Mouse (Mus musculus) mature B cell (primary cell): ENCODE results near the gene Btn2a2.

ENCODE experiments used
- in situ Hi-C: fragments of 300-500 bp; cut with MboI; formaldehyde crosslinking; loops from 2 replicates; pipeline ENCODE4 v1.14.3; 2019

Gene Btn2a2

GRCm38 (mm10) chr13:23449235-23450095, 39.2 kb downstream of the Btn2a2 start:
- in situ Hi-C loops: no loop called here

GRCm38 (mm10) chr13:23448758-23449157, 39.9 kb downstream of the Btn2a2 start:
- in situ Hi-C loops: no loop called here

GRCm38 (mm10) chr13:23446498-23446952, 42.1 kb downstream of the Btn2a2 start:
- in situ Hi-C loops: no loop called here

- in situ Hi-C loops: no loop called here
These were observed 42.9 kb downstream of the Btn2a2 start for GRCm38 (mm10) chr13:23445561-23446320.

GRCm38 (mm10) chr13:23445156-23445555, 43.5 kb downstream of the Btn2a2 start:
- in situ Hi-C loops: no loop called here

GRCm38 (mm10) chr13:23444451-23444850, 44.2 kb downstream of the Btn2a2 start:
- in situ Hi-C loops: no loop called here

- in situ Hi-C loops: loop anchor here (10.0 kb wide), 4 partner anchors 245 to 1725 kb away; partner anchors contain the start of genes Hist1h2ab, Hist1h2ac, Hist1h2ai and Hist1h2bc
These were observed 48.8 kb downstream of the Btn2a2 start for GRCm38 (mm10) chr13:23439901-23440300.

- in situ Hi-C loops: loop anchor here (10.0 kb wide), 4 partner anchors 246 to 1724 kb away; partner anchors contain the start of genes Hist1h2ab, Hist1h2ac, Hist1h2ai and Hist1h2bc
These were observed 50.1 kb downstream of the Btn2a2 start for GRCm38 (mm10) chr13:23438521-23438920.

- in situ Hi-C loops: loop anchor here (10.0 kb wide), 4 partner anchors 247 to 1723 kb away; partner anchors contain the start of genes Hist1h2ab, Hist1h2ac, Hist1h2ai and Hist1h2bc
These were observed 50.7 kb downstream of the Btn2a2 start for GRCm38 (mm10) chr13:23437908-23438307.

GRCm38 (mm10) chr13:23436861-23437822, 51.5 kb downstream of the Btn2a2 start:
- in situ Hi-C loops: loop anchor here (10.0 kb wide), 4 partner anchors 248 to 1722 kb away; partner anchors contain the start of genes Hist1h2ab, Hist1h2ac, Hist1h2ai and Hist1h2bc

- in situ Hi-C loops: loop anchor here (10.0 kb wide), 4 partner anchors 249 to 1721 kb away; partner anchors contain the start of genes Hist1h2ab, Hist1h2ac, Hist1h2ai and Hist1h2bc
These were observed 52.4 kb downstream of the Btn2a2 start for GRCm38 (mm10) chr13:23436231-23436661.

- in situ Hi-C loops: loop anchor here (10.0 kb wide), 4 partner anchors 249 to 1721 kb away; partner anchors contain the start of genes Hist1h2ab, Hist1h2ac, Hist1h2ai and Hist1h2bc
These were observed 53.0 kb downstream of the Btn2a2 start for GRCm38 (mm10) chr13:23435676-23436075.

- in situ Hi-C loops: loop anchor here (10.0 kb wide), 4 partner anchors 250 to 1720 kb away; partner anchors contain the start of genes Hist1h2ab, Hist1h2ac, Hist1h2ai and Hist1h2bc
These were observed 53.4 kb downstream of the Btn2a2 start for GRCm38 (mm10) chr13:23435241-23435640.

GRCm38 (mm10) chr13:23434426-23434825, 54.2 kb downstream of the Btn2a2 start:
- in situ Hi-C loops: loop anchor here (5.0 to 10.0 kb wide), 7 partner anchors 83 to 1720 kb away; partner anchors contain the start of genes Hist1h2ab, Hist1h2ac, Hist1h2ai and Hist1h2bc

- in situ Hi-C loops: loop anchor here (5.0 to 10.0 kb wide), 7 partner anchors 84 to 1719 kb away; partner anchors contain the start of genes Hist1h2ab, Hist1h2ac, Hist1h2ai and Hist1h2bc
These were observed 54.9 kb downstream of the Btn2a2 start for GRCm38 (mm10) chr13:23433801-23434200.

- in situ Hi-C loops: loop anchor here (5.0 to 10.0 kb wide), 7 partner anchors 84 to 1718 kb away; partner anchors contain the start of genes Hist1h2ab, Hist1h2ac, Hist1h2ai and Hist1h2bc
These were observed 55.5 kb downstream of the Btn2a2 start for GRCm38 (mm10) chr13:23433206-23433605.

- in situ Hi-C loops: loop anchor here (5.0 to 10.0 kb wide), 7 partner anchors 85 to 1718 kb away; partner anchors contain the start of genes Hist1h2ab, Hist1h2ac, Hist1h2ai and Hist1h2bc
These were observed 56.0 kb downstream of the Btn2a2 start for GRCm38 (mm10) chr13:23432562-23433201.

GRCm38 (mm10) chr13:23431351-23431771, 57.3 kb downstream of the Btn2a2 start:
- in situ Hi-C loops: loop anchor here (5.0 to 10.0 kb wide), 7 partner anchors 86 to 1717 kb away; partner anchors contain the start of genes Hist1h2ab, Hist1h2ac, Hist1h2ai and Hist1h2bc

- in situ Hi-C loops: loop anchor here (5.0 to 10.0 kb wide), 7 partner anchors 87 to 1716 kb away; partner anchors contain the start of genes Hist1h2ab, Hist1h2ac, Hist1h2ai and Hist1h2bc
These were observed 57.9 kb downstream of the Btn2a2 start for GRCm38 (mm10) chr13:23430734-23431133.
